Mouse (Mus musculus): Measurements from ENCODE around the gene Krtap28-13.

DNA sequence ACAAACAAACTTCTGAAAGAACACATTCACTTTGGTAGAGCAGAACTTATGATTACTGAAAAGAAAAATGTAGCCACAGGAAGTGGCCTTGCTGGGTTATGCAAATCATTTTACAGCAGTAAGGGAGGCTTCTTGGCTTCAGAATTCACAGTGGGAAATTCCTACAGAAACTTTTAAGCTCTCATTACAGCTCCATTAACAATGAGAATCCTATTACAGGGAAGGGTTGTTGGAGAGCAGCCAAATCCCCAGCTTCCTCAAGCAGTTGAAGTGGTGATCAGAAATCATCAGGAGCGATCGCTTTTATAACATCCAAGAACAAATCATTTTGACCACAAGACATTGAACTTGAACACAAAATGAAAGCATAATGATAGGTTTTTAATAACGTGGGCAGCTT, 41.2 kb downstream of the Krtap28-13 start:
- TF ChIP-seq GATA1 (IDR thresholded peaks at IDR 0.05; ENCODE audit: borderline replicate concordance, low read length) = no peak
- TF ChIP-seq FLI1 (IDR thresholded peaks at IDR 0.05; ENCODE audit: low read length) = no peak

All from megakaryocyte, embryonic 14.5 days (primary cell).